Mouse (Mus musculus): ENCODE data around the gene Pmis2. TPM values are rescaled to one million over a fixed set of nuclear protein-coding genes. Genes with fewer than 3 reads are reported as not detected.

Pmis2 gene
- total RNA-seq, 2 experiments from 2014 or later, result not detected

DNA sequence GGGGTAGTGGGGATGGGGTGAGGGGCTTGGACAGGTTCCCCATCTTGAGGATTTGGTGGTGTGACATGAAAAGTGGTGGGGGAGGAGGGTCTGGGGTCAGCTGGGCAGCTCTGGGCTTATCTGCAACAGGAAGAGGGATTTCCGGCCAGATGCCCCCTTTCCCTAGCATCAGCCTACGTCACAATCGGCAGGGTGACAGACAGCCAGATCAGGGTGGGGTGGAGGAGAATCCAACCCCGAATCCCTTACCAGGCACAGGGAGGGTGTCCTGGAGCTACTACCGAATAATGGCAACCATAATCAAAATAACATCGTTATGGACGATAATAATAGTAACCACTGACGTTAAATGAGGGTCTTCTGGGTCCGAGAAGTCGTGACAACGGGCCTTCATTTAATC, 35.0 kb downstream of the Pmis2 start:
- no peak for DNase-seq (ENCODE audit: low spot score in 2 of 2)
- intact Hi-C loops (cut with DNase I), result no loop called here

DNA sequence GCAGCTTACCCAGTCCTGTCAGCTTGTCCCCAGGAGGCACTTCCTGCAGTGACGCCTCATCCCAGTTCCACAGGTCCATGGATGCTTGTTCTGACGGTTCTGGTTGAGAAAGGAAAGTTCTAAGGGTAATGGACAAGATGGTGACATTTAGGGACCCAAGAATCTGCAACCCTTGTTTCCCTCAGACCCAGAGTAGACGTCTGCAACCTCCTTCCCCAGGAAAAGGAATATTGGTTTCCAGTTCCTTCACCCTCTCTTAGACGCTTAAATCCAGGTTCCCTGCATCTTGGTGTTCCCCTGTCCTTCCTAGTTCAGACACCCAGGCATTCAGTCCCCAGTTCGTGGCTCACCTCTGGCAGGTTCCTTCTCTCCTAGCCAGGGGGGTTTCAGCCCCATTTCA, 35.7 kb downstream of the Pmis2 start, which contains the start of gene Etv2:
TSS of gene Etv2 (minus strand) at position 101 of the 400 bp plus-strand sequence.
- intact Hi-C loops (cut with DNase I), result no loop called here
- DNase-seq (ENCODE audit: low spot score in 2 of 2), result no peak

DNA sequence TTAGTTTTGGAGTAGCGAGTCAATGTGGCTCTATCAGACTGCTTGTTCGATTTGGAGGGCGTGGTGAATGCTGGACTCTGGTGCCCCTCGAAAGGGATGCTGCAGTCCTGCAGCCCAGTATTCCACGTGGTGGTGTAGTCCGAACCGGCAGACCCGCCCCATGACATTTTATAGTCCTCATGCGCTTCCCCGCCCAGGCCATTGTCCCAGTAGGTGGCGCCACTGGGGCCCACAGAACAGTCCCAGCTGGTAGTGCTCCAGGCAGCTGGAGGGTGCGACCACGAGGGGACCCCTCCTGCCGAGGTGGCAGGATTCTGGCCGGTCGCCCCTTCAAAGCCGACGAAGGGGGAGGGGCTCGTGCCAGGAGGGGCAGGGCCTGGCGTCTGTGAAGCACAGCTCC, 36.8 kb downstream of the Pmis2 start:
- no peak for DNase-seq (ENCODE audit: low spot score in 2 of 2)
- intact Hi-C loops (cut with DNase I), result loop anchor here (5.0 kb wide), 1 partner anchor 208 kb away; no protein-coding TSS in a partner anchor

DNA sequence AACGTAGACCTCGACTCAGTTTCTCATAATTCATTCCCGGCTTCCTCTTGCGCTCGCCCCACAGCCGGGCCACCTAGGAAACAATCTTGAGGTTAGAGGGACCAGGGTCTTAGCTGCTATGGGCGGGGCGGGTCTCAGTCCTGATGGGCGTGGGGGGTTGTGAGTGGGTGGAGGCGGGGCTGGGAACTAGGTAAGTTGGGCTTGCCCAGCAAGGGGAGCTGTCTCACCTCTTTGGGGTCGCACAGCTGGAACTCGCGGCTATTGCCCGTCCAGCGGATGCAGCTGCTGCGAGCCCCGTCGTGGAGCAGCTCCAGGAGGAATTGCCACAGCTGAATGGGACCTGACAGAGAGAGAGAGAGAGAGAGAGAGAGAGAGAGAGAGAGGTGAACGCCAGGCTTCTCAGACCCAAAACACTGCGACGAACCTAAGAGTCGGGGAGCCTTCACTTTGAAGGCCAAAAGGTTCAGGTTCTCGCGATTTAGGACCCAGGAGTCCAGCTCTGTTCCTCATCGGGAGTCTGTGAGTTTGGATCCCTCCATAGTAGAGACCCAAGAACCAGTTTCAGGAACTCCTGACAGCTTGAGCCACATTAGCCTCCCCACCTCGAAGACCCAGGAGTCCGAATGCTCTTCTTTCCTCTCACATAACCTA, 37.5 kb downstream of the Pmis2 start:
- intact Hi-C loops (cut with DNase I), result loop anchor here (5.0 kb wide), 1 partner anchor 208 kb away; no protein-coding TSS in a partner anchor

DNA sequence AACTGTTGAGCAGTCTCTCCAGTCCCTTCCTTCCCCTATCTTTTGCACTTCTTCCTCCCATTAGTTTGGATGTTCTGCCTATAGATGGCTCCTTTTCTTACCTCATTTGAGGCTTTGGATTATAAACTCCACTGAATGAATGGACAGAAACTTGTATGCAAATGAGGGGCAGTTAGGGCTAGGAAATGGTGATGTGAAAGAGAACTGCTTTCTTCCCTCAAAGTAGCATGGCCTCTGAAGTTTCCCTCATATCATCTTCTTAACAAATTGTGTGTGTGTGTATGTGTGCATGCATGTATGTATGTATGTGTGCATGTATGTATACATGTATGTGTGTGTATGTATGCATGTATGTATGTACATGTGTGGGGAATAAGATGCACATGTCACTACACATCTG, 42.4 kb downstream of the Pmis2 start:
- DNase-seq (ENCODE audit: low spot score in 2 of 2), result no peak
- intact Hi-C loops (cut with DNase I), result no loop called here

More for the DNA sequence above, 37.5 kb downstream of the Pmis2 start:
- no peak for DNase-seq (ENCODE audit: low spot score in 2 of 2)

DNA sequence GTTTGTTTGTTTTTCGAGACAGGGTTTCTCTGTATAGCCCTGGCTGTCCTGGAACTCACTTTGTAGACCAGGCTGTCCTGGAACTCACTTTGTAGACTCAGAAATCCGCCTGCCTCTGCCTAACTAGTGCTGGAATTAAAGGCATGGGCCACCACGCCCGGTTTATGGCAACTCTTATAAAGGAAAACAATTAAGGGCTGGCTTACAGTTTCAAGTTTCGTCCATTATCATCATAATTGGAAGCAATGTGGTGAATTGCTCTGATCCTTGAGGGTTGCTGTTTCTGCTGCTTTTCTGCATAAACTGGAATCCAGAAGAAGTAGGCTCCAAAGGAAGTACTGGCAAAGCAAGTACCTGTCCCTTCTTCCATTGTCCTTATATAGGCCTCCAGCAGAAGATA, 44.8 kb downstream of the Pmis2 start:
- DNase-seq (ENCODE audit: low spot score in 2 of 2), result no peak
- intact Hi-C loops (cut with DNase I), result loop anchor here (2.0 kb wide), 1 partner anchor 20 kb away; no protein-coding TSS in a partner anchor

DNA sequence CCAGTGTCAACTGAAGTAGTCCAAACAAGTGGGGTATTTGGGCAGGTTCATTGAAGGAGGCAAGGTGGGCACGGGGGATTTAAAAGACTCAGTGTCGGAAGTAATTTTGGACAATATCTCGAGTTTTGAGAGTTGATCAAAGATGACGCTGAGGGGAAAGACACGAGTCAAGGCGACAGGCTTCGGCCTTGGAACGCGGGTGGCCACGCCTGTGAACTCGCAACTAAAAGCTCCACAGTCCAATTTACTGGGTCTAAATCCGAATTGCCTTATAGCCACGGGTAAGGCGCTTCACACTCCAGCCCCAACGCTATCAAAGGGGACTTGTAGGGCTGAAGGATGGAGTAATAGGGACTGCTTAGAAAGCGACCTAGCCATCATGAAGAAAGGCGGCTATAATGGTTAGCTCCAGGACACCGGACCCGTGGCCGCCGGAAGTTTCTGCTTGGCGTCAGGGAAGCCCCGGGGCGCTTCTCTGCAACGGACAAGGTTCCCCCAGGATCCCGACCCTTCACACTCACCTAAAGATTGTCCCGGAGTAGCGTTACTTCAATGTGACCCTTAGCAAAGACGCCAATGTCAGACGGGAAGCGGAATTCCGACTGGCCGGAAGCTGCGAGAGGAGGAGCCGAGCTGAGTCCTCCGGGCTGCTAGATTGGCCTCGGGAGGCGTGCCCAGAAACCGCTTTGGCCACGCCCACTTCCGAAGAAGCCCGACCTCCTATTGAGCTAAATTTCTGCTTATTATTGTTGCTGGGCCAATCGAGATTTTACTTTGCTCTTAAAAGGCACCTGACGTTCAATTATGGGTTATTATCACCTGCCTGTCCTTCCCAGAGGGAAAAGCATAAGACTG, 45.6 kb downstream of the Pmis2 start, which contains the start of gene Cox6b1:
TSS of gene Cox6b1 (minus strand) at position 622 of the 855 bp plus-strand sequence.
- DNase-seq (ENCODE audit: low spot score in 2 of 2), result peak; percentile 84 to 92
- intact Hi-C loops (cut with DNase I), result loop anchor here (2.0 kb wide), 1 partner anchor 19 kb away; no protein-coding TSS in a partner anchor

Other genes with a start within 250 kb of the Pmis2 start
- gene Nfkbid, start 249.9 kb downstream of the Pmis2 start, total RNA-seq (2021), result 1 to 10 TPM; 2.6 to 2.7 TPM
- 1,000 to 10,000 TPM; 1,270 to 1,289 TPM for gene Aplp1, start 226.1 kb downstream of the Pmis2 start, total RNA-seq (2021)
- gene Kirrel2, start 213.9 kb downstream of the Pmis2 start, total RNA-seq (2021), result 10 to 100 TPM; 11.4 to 11.7 TPM
- gene Nphs1, start 213.3 kb downstream of the Pmis2 start, total RNA-seq (2021), result 1 to 10 TPM in 1 of 2 experiments, under 1 TPM in 1; 0.78 to 1.5 TPM
- not detected for gene Prodh2, start 178.0 kb downstream of the Pmis2 start, total RNA-seq (2021)
- gene Arhgap33, start 136.5 kb downstream of the Pmis2 start, total RNA-seq (2021), result 100 to 1,000 TPM; 190 to 213 TPM
- 1 to 10 TPM; 5.1 to 6.4 TPM for gene Hspb6, start 119.4 kb downstream of the Pmis2 start, total RNA-seq (2021)
- gene Proser3, start 119.3 kb downstream of the Pmis2 start, total RNA-seq (2021), result 1 to 10 TPM; 5.2 to 5.5 TPM
- gene Lin37, start 111.8 kb downstream of the Pmis2 start, total RNA-seq (2021), result 10 to 100 TPM; 45.5 to 47.8 TPM
- gene U2af1l4, start 108.3 kb downstream of the Pmis2 start, total RNA-seq (2021), result 10 to 100 TPM; 57.2 to 69.2 TPM
- gene Gm49396, start 108.3 kb downstream of the Pmis2 start, total RNA-seq (2021), result 1 to 10 TPM; 5.7 TPM
- 10 to 100 TPM; 82.7 to 90.1 TPM for gene Psenen, start 108.0 kb downstream of the Pmis2 start, total RNA-seq (2021)
- 1 to 10 TPM; 2.8 to 3.5 TPM for gene Igflr1, start 106.2 kb downstream of the Pmis2 start, total RNA-seq (2021)
- gene Kmt2b, start 82.9 kb downstream of the Pmis2 start, total RNA-seq (2021), result 10 to 100 TPM; 46.4 to 50.4 TPM
- gene Zbtb32, start 72.7 kb downstream of the Pmis2 start, total RNA-seq (2021), result not detected
- gene Upk1a, start 58.8 kb downstream of the Pmis2 start, total RNA-seq (2021), result under 1 TPM; 0.23 to 0.50 TPM
- gene Cox6b1, start 45.5 kb downstream of the Pmis2 start, total RNA-seq (2021), result 100 to 1,000 TPM; 721 to 744 TPM
- gene Etv2, start 35.8 kb downstream of the Pmis2 start, total RNA-seq (2021), result not detected
- 10 to 100 TPM; 66.8 to 70.8 TPM for gene Rbm42, start 21.3 kb downstream of the Pmis2 start, total RNA-seq (2021)
- gene Haus5, start 6.6 kb downstream of the Pmis2 start, total RNA-seq (2021), result 1 to 10 TPM; 3.5 to 6.4 TPM
- not detected for gene 2200002J24Rik, start 27.3 kb upstream of the Pmis2 start, total RNA-seq (2021)
- 1 to 10 TPM in 1 of 2 experiments, under 1 TPM in 1; 0.60 to 1.2 TPM for gene Atp4a, start 40.6 kb upstream of the Pmis2 start, total RNA-seq (2021)
- 100 to 1,000 TPM; 119 to 130 TPM for gene Tmem147, start 57.9 kb upstream of the Pmis2 start, total RNA-seq (2021)
- gene Gapdhs, start 72.1 kb upstream of the Pmis2 start, total RNA-seq (2021), result not detected
- 1 to 10 TPM; 5.7 to 7.0 TPM for gene Sbsn, start 79.9 kb upstream of the Pmis2 start, total RNA-seq (2021)
- gene Dmkn, start 92.2 kb upstream of the Pmis2 start, total RNA-seq (2021), result 1 to 10 TPM; 4.0 to 5.0 TPM
- not detected for gene Krtdap, start 116.3 kb upstream of the Pmis2 start, total RNA-seq (2021)
- gene Ffar2, start 152.2 kb upstream of the Pmis2 start, total RNA-seq (2021), result not detected
- gene Ffar3, start 184.6 kb upstream of the Pmis2 start, total RNA-seq (2021), result not detected
- gene Ffar1, start 190.0 kb upstream of the Pmis2 start, total RNA-seq (2021), result not detected
- gene Cd22, start 208.7 kb upstream of the Pmis2 start, total RNA-seq (2021), result not detected
- 100 to 1,000 TPM; 152 to 176 TPM for gene Mag, start 243.3 kb upstream of the Pmis2 start, total RNA-seq (2021)